In genomic region chr1:170884978-170885561, GRCm38 (mm10) we compare ENCODE assay signal across 8 mouse cellular contexts. TPM values are rescaled to one million over a fixed set of nuclear protein-coding genes. Genes with fewer than 3 reads are reported as not detected.
DNase-seq lines count a peak whose midpoint lies in the region; ATAC-seq and TF ChIP-seq lines count a peak whose summit lies in the region.

Gm26620 (plus strand) TSS chr1:170885065.
Dusp12 (minus strand) TSS chr1:170885540.

- no peak for TF ChIP-seq EP300 in MEL (IDR thresholded peaks at IDR 0.05; ENCODE audit: low read depth in 1 of 2, low read length in 2 of 2)

- no peaks in the 10 kb centered on the region for H3K27me3 ChIP-seq in MEL (ENCODE audit: control insufficient read depth in 1 of 2, insufficient read depth in 2 of 2, low read length in 2 of 2)
- no peaks in the 10 kb centered on the region for H3K27me3 ChIP-seq in cerebellum, adult 2 months (ENCODE audit: control insufficient read depth, insufficient read depth, low read length)
- no peaks in the 10 kb centered on the region for H3K27me3 ChIP-seq in forebrain, embryonic 16.5 days (replicated peaks; ENCODE audit: control insufficient read depth, insufficient read depth, low read length)
- H3K27me3 ChIP-seq in neural tube, embryonic 15.5 days (replicated peaks): no peaks in the 10 kb centered on the region

- H3K79me2 ChIP-seq in MEL (ENCODE audit: control insufficient read depth, insufficient read depth, low read length, poor library complexity): peaks cover 34% of the 10 kb centered on the region

- H3K4me1 ChIP-seq in MEL (ENCODE audit: control insufficient read depth in 1 of 2, insufficient read depth in 2 of 2, low read length in 2 of 2): peaks cover 6 to 7% of the 10 kb centered on the region in 2 experiments
- 0 out of 2 replicates have a peak, but pooled peaks cover 2% of the 10 kb centered on the region for H3K4me1 ChIP-seq in cerebellum, adult 2 months (ENCODE audit: control insufficient read depth, insufficient read depth, low read length)
- peaks cover 15% of the 10 kb centered on the region for H3K4me1 ChIP-seq in forebrain, embryonic 16.5 days (replicated peaks; ENCODE audit: control insufficient read depth, insufficient read depth, low read length)
- no peaks in the 10 kb centered on the region for H3K4me1 ChIP-seq in lung, adult 2 months (ENCODE audit: control insufficient read depth, insufficient read depth, low read length)
- peaks cover 23% of the 10 kb centered on the region for H3K4me1 ChIP-seq in neural tube, embryonic 15.5 days

- H3K9ac ChIP-seq in MEL (ENCODE audit: control insufficient read depth, low read depth, low read length, poor library complexity, severe bottlenecking): peak within 1 kb of the TSS; percentile 89
- H3K9ac ChIP-seq in forebrain, embryonic 16.5 days (replicated peaks; ENCODE audit: low read depth, low read length): peak within 1 kb of the TSS; percentile 73
- H3K9ac ChIP-seq in neural tube, embryonic 15.5 days (replicated peaks): peak within 1 kb of the TSS; percentile 96

- peak within 1 kb of the TSS; percentile 62 to 86 for H3K4me3 ChIP-seq in MEL (ENCODE audit: control insufficient read depth in 1 of 2, insufficient read depth in 1 of 2, low read depth in 2 of 2, low read length in 2 of 2)
- H3K4me3 ChIP-seq in cerebellum, adult 2 months (replicated peaks; ENCODE audit: insufficient read depth, low read depth, low read length): peak within 1 kb of the TSS; percentile 74
- peak within 1 kb of the TSS; percentile 64 for H3K4me3 ChIP-seq in forebrain, embryonic 16.5 days (replicated peaks; ENCODE audit: low read length)
- H3K4me3 ChIP-seq in layer of hippocampus, adult 2 months: peak within 1 kb of the TSS; percentile 89
- peak within 1 kb of the TSS; percentile 85 for H3K4me3 ChIP-seq in lung, adult 2 months (replicated peaks; ENCODE audit: extremely low read depth, low read depth, low read length)
- H3K4me3 ChIP-seq in neural tube, embryonic 15.5 days (replicated peaks): peak within 1 kb of the TSS; percentile 99

- peaks cover 3 to 8% of the 10 kb centered on the region in 2 experiments; a peak in 3 of 4 replicates for H3K36me3 ChIP-seq in MEL (ENCODE audit: control insufficient read depth in 1 of 2, insufficient read depth in 2 of 2, low read length in 2 of 2)
- no peaks in the 10 kb centered on the region for H3K36me3 ChIP-seq in forebrain, embryonic 16.5 days (ENCODE audit: control insufficient read depth, insufficient read depth)
- H3K36me3 ChIP-seq in neural tube, embryonic 15.5 days: peaks cover 12% of the 10 kb centered on the region

- TF ChIP-seq RAD21 in MEL (IDR thresholded peaks at IDR 0.05; ENCODE audit: low read depth, low read length): no peak

- H3K4me2 ChIP-seq in forebrain, embryonic 16.5 days (ENCODE audit: low read length): peak within 1 kb of the TSS; percentile 83
- peak within 1 kb of the TSS; percentile 74 for H3K4me2 ChIP-seq in neural tube, embryonic 15.5 days

- H3K27ac ChIP-seq in MEL (ENCODE audit: control insufficient read depth, low read depth, low read length): peak within 1 kb of the TSS; percentile 87
- H3K27ac ChIP-seq in cerebellum, adult 2 months (ENCODE audit: insufficient read depth, low read length): peak within 1 kb of the TSS; percentile 61
- H3K27ac ChIP-seq in forebrain, embryonic 16.5 days (ENCODE audit: low read length): peak within 1 kb of the TSS; percentile 78
- H3K27ac ChIP-seq in layer of hippocampus, adult 2 months: peak within 1 kb of the TSS; percentile 90
- peak within 1 kb of the TSS; percentile 90 for H3K27ac ChIP-seq in neural tube, embryonic 15.5 days (replicated peaks)

- TF ChIP-seq CTCF in MEL (IDR thresholded peaks at IDR 0.05 in 2 of 3, conservative IDR thresholded peaks at IDR 0.05 in 1 of 3; ENCODE audit: control insufficient read depth in 1 of 3, insufficient read depth in 1 of 3, low read depth in 2 of 3, low read length in 3 of 3, poor library complexity in 1 of 3, severe bottlenecking in 1 of 3): peak; percentile 46 to 84 (median 75)
- peak; percentile 68 for TF ChIP-seq CTCF in cerebellum, adult 2 months (IDR thresholded peaks at IDR 0.05; ENCODE audit: borderline replicate concordance, insufficient read depth, low read depth, low read length)
- peak; percentile 87 for TF ChIP-seq CTCF in layer of hippocampus, adult 2 months (conservative IDR thresholded peaks at IDR 0.05)
- peak; percentile 75 for TF ChIP-seq CTCF in lung, adult 2 months (IDR thresholded peaks at IDR 0.05; ENCODE audit: insufficient read depth, low read length)

- peak; percentile 95 for DNase-seq in MEL (ENCODE audit: low read depth, low spot score)
- DNase-seq in cerebellum, adult 2 months: peak; percentile 89 to 90
- DNase-seq in heart, postnatal 25 days (ENCODE audit: low spot score): peak; percentile 67
- peak; percentile 85 to 93 for DNase-seq in layer of hippocampus, adult 2 months (ENCODE audit: low spot score in 2 of 2)
- DNase-seq in lung, adult 2 months: peak; percentile 79
- DNase-seq in testis, postnatal 10 days (ENCODE audit: low spot score): peak; percentile 84

- H3K9me3 ChIP-seq in MEL (replicated peaks; ENCODE audit: insufficient read depth, low read length): no peaks in the 10 kb centered on the region
- no peaks in the 10 kb centered on the region for H3K9me3 ChIP-seq in forebrain, embryonic 16.5 days (ENCODE audit: control insufficient read depth, low read length)
- H3K9me3 ChIP-seq in neural tube, embryonic 15.5 days (replicated peaks): no peaks in the 10 kb centered on the region

- WGBS in cerebellum, adult 2 months: under 1% methylated on average over 46 of the region's 46 CpGs
- WGBS in forebrain, embryonic 16.5 days: under 1% methylated on average over 44 of the region's 46 CpGs
- WGBS in lung, adult 2 months: under 1% methylated on average over 46 of the region's 46 CpGs
- under 1% methylated on average over 46 of the region's 46 CpGs for WGBS in neural tube, embryonic 15.5 days

- ATAC-seq in forebrain, embryonic 16.5 days: peak; percentile 98
- ATAC-seq in neural tube, embryonic 15.5 days (ENCODE audit: low FRiP score): peak; percentile 96

- peak; percentile 70 to 81; a peak in 3 of 4 replicates for TF ChIP-seq POLR2A in MEL (IDR thresholded peaks at IDR 0.05; ENCODE audit: control insufficient read depth in 1 of 2, insufficient read depth in 1 of 2, low read depth in 1 of 2, low read length in 2 of 2, poor library complexity in 1 of 2)
- peak; percentile 56; the same call in 1 of the 2 replicates for TF ChIP-seq POLR2A in cerebellum, adult 2 months (IDR thresholded peaks at IDR 0.05; ENCODE audit: borderline replicate concordance, insufficient read depth, low read length)
- TF ChIP-seq POLR2A in lung, adult 2 months (IDR thresholded peaks at IDR 0.05; ENCODE audit: borderline replicate concordance, extremely low read depth, low read depth, low read length): peak; percentile 27; the same call in 1 of the 2 replicates

- intact Hi-C loops in heart, postnatal 25 days (cut with DNase I): loop anchor here (2.0 kb wide), 1 partner anchor 16 kb away; no protein-coding TSS in a partner anchor

TF ChIP-seq in MEL, 35 proteins besides CTCF, POLR2A, EP300 and RAD21 (continues in another document):
- TF ChIP-seq USF1 (IDR thresholded peaks at IDR 0.05; ENCODE audit: low read depth, low read length) (peak; percentile 69; the same call in 1 of the 2 replicates), POLR2AphosphoS2 (IDR thresholded peaks at IDR 0.05; ENCODE audit: low read length) (no peak; the same call in 1 of the 2 replicates), MAX (IDR thresholded peaks at IDR 0.05; ENCODE audit: low read length) (peak; percentile 85), ETS1 (IDR thresholded peaks at IDR 0.05; ENCODE audit: low read depth, low read length) (peak; percentile 59; the same call in 1 of the 2 replicates), GATA1 (IDR thresholded peaks at IDR 0.05; ENCODE audit: low read depth, low read length) (no peak), ZKSCAN1 (IDR thresholded peaks at IDR 0.05; ENCODE audit: low read depth, low read length) (no peak), BHLHE40 (IDR thresholded peaks at IDR 0.05; ENCODE audit: borderline replicate concordance, low read depth, low read length) (peak; percentile 65; the same call in 1 of the 2 replicates), GABPA (IDR thresholded peaks at IDR 0.05; ENCODE audit: low read depth, low read length) (no peak), ELF1 (IDR thresholded peaks at IDR 0.05; ENCODE audit: low read depth, low read length) (peak; percentile 62; the same call in 1 of the 2 replicates), E2F4 (IDR thresholded peaks at IDR 0.05; ENCODE audit: borderline replicate concordance, low read depth, low read length) (no peak), MYC (IDR thresholded peaks at IDR 0.05; ENCODE audit: low read depth, low read length) (peak; percentile 80), NELFE (IDR thresholded peaks at IDR 0.05; ENCODE audit: low read depth, low read length) (peak; percentile 64), ZNF384 (IDR thresholded peaks at IDR 0.05; ENCODE audit: low read depth, low read length) (no peak), MYB (IDR thresholded peaks at IDR 0.05; ENCODE audit: low read depth, low read length) (no peak), TBP (IDR thresholded peaks at IDR 0.05; ENCODE audit: low read depth, low read length) (peak; percentile 86), KAT2A (conservative IDR thresholded peaks at IDR 0.05; ENCODE audit: low read depth, low read length) (no peak; the same call in 1 of the 2 replicates)

RNA-seq across cellular contexts. Expression of gene Gm26620, which starts in this region (rescaled TPM):
- 3.1 and 5.5 TPM in 2 replicates for total RNA-seq in MEL (2012; rRNA removed)
- 1 to 10 TPM in 1 of 2 experiments, not detected in 1; 1.0 TPM for polyA plus RNA-seq in MEL (2012; ENCODE audit: insufficient read depth in 1 of 2, insufficient read length in 2 of 2, low read depth in 1 of 2, low replicate concordance in 2 of 2, missing spikeins in 1 of 2)
- polyA plus RNA-seq in cerebellum, adult 2 months (2012; rRNA removed): 0.93 and 1.2 TPM in 2 replicates
- polyA plus RNA-seq in forebrain, embryonic 16.5 days (2015; fragmentation: Nextera tagmentation; extraction: Ambion mirVana): 0.58 and 1.1 TPM in 2 replicates
- under 1 TPM; 0.31 to 0.34 TPM for total RNA-seq in heart, postnatal 25 days (2021)
- under 1 TPM; 0.76 to 0.79 TPM for total RNA-seq in layer of hippocampus, adult 2 months (2021)
- 0.45 and 1.2 TPM in 2 replicates for polyA plus RNA-seq in lung, adult 2 months (2012; rRNA removed)
- 0.36 and 0.91 TPM in 2 replicates for polyA plus RNA-seq in neural tube, embryonic 15.5 days (2015; fragmentation: Nextera tagmentation; extraction: Ambion mirVana)

RNA-seq across cellular contexts. Expression of gene Dusp12, which starts in this region (rescaled TPM):
- total RNA-seq in MEL (2012; rRNA removed): 41.8 and 50.0 TPM in 2 replicates
- 10 to 100 TPM in 1 of 2 experiments, not detected in 1; 33.8 TPM for polyA plus RNA-seq in MEL (2012; ENCODE audit: insufficient read depth in 1 of 2, insufficient read length in 2 of 2, low read depth in 1 of 2, low replicate concordance in 2 of 2, missing spikeins in 1 of 2)
- 32.4 and 33.4 TPM in 2 replicates for polyA plus RNA-seq in cerebellum, adult 2 months (2012; rRNA removed)
- 32.6 and 39.2 TPM in 2 replicates for polyA plus RNA-seq in forebrain, embryonic 16.5 days (2015; fragmentation: Nextera tagmentation; extraction: Ambion mirVana)
- total RNA-seq in heart, postnatal 25 days (2021): 1 to 10 TPM; 6.7 to 7.0 TPM
- 10 to 100 TPM; 15.2 to 19.0 TPM for total RNA-seq in layer of hippocampus, adult 2 months (2021)
- 17.3 and 18.8 TPM in 2 replicates for polyA plus RNA-seq in lung, adult 2 months (2012; rRNA removed)
- polyA plus RNA-seq in neural tube, embryonic 15.5 days (2015; fragmentation: Nextera tagmentation; extraction: Ambion mirVana): 43.5 and 51.7 TPM in 2 replicates

Comparison
In these comparisons a context has a peak if more than half of its experiments do, and no peak if none do; other contexts are left out.
1. Peak in every context shown above with its lines: DNase-seq, ATAC-seq, H3K4me3 ChIP-seq and H3K27ac ChIP-seq.